In genomic region chr9:71952621-71953076, GRCm38 (mm10) we compare ENCODE assay signal across 23 mouse cellular contexts.
DNase-seq lines count a peak whose midpoint lies in the region; ATAC-seq and TF ChIP-seq lines count a peak whose summit lies in the region.
"Had no signal": no experiment of that assay in that cellular context is flagged by ENCODE, and none has a peak within 500 bp of the region (broad histone marks: within the 10 kb centered on the region; RNA-seq: fewer than 3 reads in every experiment).

No protein-coding gene starts in this region.

- H3K9me3 ChIP-seq in liver, embryonic 16.5 days (replicated peaks; ENCODE audit: control insufficient read depth, low read length) = no peaks in the 10 kb centered on the region
- H3K9me3 ChIP-seq: forebrain, embryonic 12.5 days; hindbrain, embryonic 10.5 days; limb, embryonic 15.5 days; midbrain, embryonic 10.5 days; neural tube, embryonic 12.5 days; stomach, embryonic 15.5 days had no signal

- 57% methylated on average over 1 of the region's 1 CpGs for whole genome bisulfite sequencing in spleen, adult 2 months
- WGBS in bone marrow, adult 2 months = 39% methylated on average over 1 of the region's 1 CpGs
- WGBS in liver, embryonic 16.5 days (ENCODE audit: insufficient replicate concordance) = 46% methylated on average over 1 of the region's 1 CpGs

- H3K9ac ChIP-seq in liver, embryonic 16.5 days (ENCODE audit: low read depth, low read length) = no peak overlapping the region
- H3K9ac ChIP-seq: limb, embryonic 15.5 days; neural tube, embryonic 12.5 days; stomach, embryonic 15.5 days had no signal

- no peaks in the 10 kb centered on the region for H3K27me3 ChIP-seq in spleen, adult 2 months (ENCODE audit: control insufficient read depth, insufficient read depth, low read length)
- no peaks in the 10 kb centered on the region for H3K27me3 ChIP-seq in liver, embryonic 16.5 days (ENCODE audit: control insufficient read depth, insufficient read depth, low read depth, low read length)
- H3K27me3 ChIP-seq in splenic B cell, adult 2 months (ENCODE audit: control insufficient read depth, insufficient read depth, low read length, poor library complexity, severe bottlenecking) = no peaks in the 10 kb centered on the region
- H3K27me3 ChIP-seq: forebrain, embryonic 12.5 days; limb, embryonic 15.5 days; neural tube, embryonic 12.5 days; stomach, embryonic 15.5 days had no signal

- H3K27ac ChIP-seq in spleen, adult 2 months (ENCODE audit: insufficient read depth, low read length) = peak overlapping the region; percentile 15; the same call in 1 of the 2 replicates
- H3K27ac ChIP-seq in bone marrow, adult 2 months (ENCODE audit: control insufficient read depth, insufficient read depth, low read depth, low read length, poor library complexity) = peak overlapping the region; percentile 12; the same call in 1 of the 2 replicates
- H3K27ac ChIP-seq in liver, embryonic 16.5 days (ENCODE audit: low read length) = no peak overlapping the region; the same call in 1 of the 2 replicates
- no peak overlapping the region for H3K27ac ChIP-seq in gastrocnemius, adult 2 months
- H3K27ac ChIP-seq: forebrain, embryonic 12.5 days; hindbrain, embryonic 10.5 days; hindbrain, postnatal 0 days; limb, embryonic 15.5 days; midbrain, embryonic 10.5 days; neural tube, embryonic 12.5 days; stomach, embryonic 15.5 days had no signal

- peaks cover 9% of the 10 kb centered on the region for H3K4me1 ChIP-seq in spleen, adult 2 months (ENCODE audit: control insufficient read depth, insufficient read depth, insufficient read length)
- H3K4me1 ChIP-seq in bone marrow, adult 2 months (ENCODE audit: control insufficient read depth, insufficient read depth, low read length) = no peaks in the 10 kb centered on the region; the same call in none of the 2 replicates
- H3K4me1 ChIP-seq in liver, embryonic 16.5 days (ENCODE audit: control insufficient read depth, low read depth, low read length) = no peaks in the 10 kb centered on the region; the same call in none of the 2 replicates
- H3K4me1 ChIP-seq: limb, embryonic 15.5 days had no signal

- TF ChIP-seq POLR2A in spleen, adult 2 months (IDR thresholded peaks at IDR 0.05; ENCODE audit: low read depth, low read length) = no peak
- TF ChIP-seq POLR2A in bone marrow, adult 2 months (IDR thresholded peaks at IDR 0.05; ENCODE audit: borderline replicate concordance, control insufficient read depth, low read depth, low read length) = no peak

- H3K4me2 ChIP-seq in liver, embryonic 16.5 days (ENCODE audit: low read depth, low read length) = no peak overlapping the region
- H3K4me2 ChIP-seq: forebrain, embryonic 12.5 days; limb, embryonic 15.5 days; neural tube, embryonic 12.5 days; stomach, embryonic 15.5 days had no signal

- H3K4me3 ChIP-seq in spleen, adult 2 months (ENCODE audit: extremely low read depth, insufficient read depth, insufficient read length) = no peak overlapping the region
- no peak overlapping the region for H3K4me3 ChIP-seq in bone marrow, adult 2 months (replicated peaks; ENCODE audit: control insufficient read depth, low read depth, low read length)
- no peak overlapping the region for H3K4me3 ChIP-seq in liver, embryonic 16.5 days (ENCODE audit: low read depth, low read length)
- H3K4me3 ChIP-seq in gastrocnemius, adult 2 months = no peak overlapping the region
- H3K4me3 ChIP-seq: forebrain, embryonic 12.5 days; hindbrain, embryonic 10.5 days; limb, embryonic 15.5 days; midbrain, embryonic 10.5 days; neural tube, embryonic 12.5 days; stomach, embryonic 15.5 days had no signal

- TF ChIP-seq CTCF in spleen, adult 2 months (IDR thresholded peaks at IDR 0.05; ENCODE audit: extremely low read depth, insufficient read depth, insufficient read length, insufficient replicate concordance) = no peak
- TF ChIP-seq CTCF in bone marrow, adult 2 months (IDR thresholded peaks at IDR 0.05; ENCODE audit: control insufficient read depth, insufficient read depth, low read length) = no peak
- TF ChIP-seq CTCF in gastrocnemius, adult 2 months (IDR thresholded peaks at IDR 0.05) = no peak

- intact Hi-C loops in gastrocnemius, adult 2 months (cut with DNase I) = loop anchor here (10.0 kb wide), 1 partner anchor 118 kb away; no protein-coding TSS in a partner anchor

- ATAC-seq in liver, embryonic 16.5 days (ENCODE audit: low read depth) = peak; percentile 41; the same call in 1 of the 2 replicates
- no peak for ATAC-seq in cerebellum, adult (ENCODE audit: insufficient number of reproducible peaks, low FRiP score, low TSS enrichment)
- ATAC-seq: hindbrain, postnatal 0 days; lung, postnatal 0 days had no signal

- DNase-seq in spleen, adult 2 months (ENCODE audit: low read depth in 1 of 2, low spot score in 2 of 2) = peak in 1 of 2 experiments; percentile 10
- DNase-seq in spleen, postnatal 10 days (ENCODE audit: low spot score in 2 of 2) = no peak
- DNase-seq in splenic B cell, adult 2 months (ENCODE audit: low read depth, low spot score) = peak; percentile 67
- no peak for DNase-seq in thymus, postnatal 36 days
- no peak for DNase-seq in gastrocnemius, adult 2 months
- DNase-seq: adrenal gland, postnatal 25 days; cerebellum, adult 8-10 months; gastrocnemius, postnatal 14 days; kidney, adult 11 months; kidney, postnatal 10 days; right cerebral cortex, adult 18-20 months; thymus, adult 2 months had no signal

- peaks cover 1% of the 10 kb centered on the region; the same call in 1 of the 2 replicates for H3K36me3 ChIP-seq in spleen, adult 2 months (ENCODE audit: control insufficient read depth, insufficient read depth, low read length)
- H3K36me3 ChIP-seq in liver, embryonic 16.5 days (ENCODE audit: control insufficient read depth, insufficient read depth) = no peaks in the 10 kb centered on the region; the same call in 1 of the 2 replicates
- H3K36me3 ChIP-seq in splenic B cell, adult 2 months (ENCODE audit: control insufficient read depth, insufficient read depth, low read length, poor library complexity, severe bottlenecking) = no peaks in the 10 kb centered on the region
- H3K36me3 ChIP-seq: forebrain, embryonic 12.5 days; limb, embryonic 15.5 days; neural tube, embryonic 12.5 days; stomach, embryonic 15.5 days had no signal

Comparison
In these comparisons a context has a peak if more than half of its experiments do, and no peak if none do; other contexts are left out.
1. H3K27ac ChIP-seq: peak in spleen, adult 2 months (single experiment) and bone marrow, adult 2 months (single experiment); none in liver, embryonic 16.5 days (single experiment) and gastrocnemius, adult 2 months (single experiment).